Mouse (Mus musculus) lung, postnatal 4 days (tissue): Measurements from ENCODE around the gene Cntnap4.
"Not testable (repeated sequence)": the region's sequence is repeated elsewhere in the genome, so short reads cannot be mapped to it uniquely, and the experiment has no call there.

Experiments
- DNase-seq, 2 experiments: peaks; one replicate each; pipeline ENCODE4 v3.0.0; 2021

Cntnap4 gene

GRCm38 (mm10) chr8:112730583-112731432, 161.0 kb downstream of the Cntnap4 start:
- no peak for DNase-seq

GRCm38 (mm10) chr8:112735575-112735974, 165.7 kb downstream of the Cntnap4 start:
- DNase-seq, result peak; percentile 4 to 41

GRCm38 (mm10) chr8:112743331-112743730, 173.5 kb downstream of the Cntnap4 start:
- DNase-seq, result no peak

- DNase-seq, result no peak
These were observed 177.5 kb downstream of the Cntnap4 start for GRCm38 (mm10) chr8:112747296-112747695.

GRCm38 (mm10) chr8:112755171-112755570, 185.3 kb downstream of the Cntnap4 start:
- no peak for DNase-seq

- DNase-seq, result no peak
These were observed 233.2 kb downstream of the Cntnap4 start for GRCm38 (mm10) chr8:112803058-112803457.

GRCm38 (mm10) chr8:112809382-112809781, 239.5 kb downstream of the Cntnap4 start:
- no peak for DNase-seq

GRCm38 (mm10) chr8:112841057-112841456, 271.2 kb downstream of the Cntnap4 start:
- no peak for DNase-seq

- not testable (repeated sequence) for DNase-seq
These were observed 279.7 kb downstream of the Cntnap4 start for GRCm38 (mm10) chr8:112849541-112849940.

GRCm38 (mm10) chr8:112906458-112907112, 336.7 kb downstream of the Cntnap4 start:
- DNase-seq, result peak; percentile 16 to 45

GRCm38 (mm10) chr8:112909527-112909926, 339.7 kb downstream of the Cntnap4 start:
- DNase-seq, result no peak

GRCm38 (mm10) chr8:112911422-112911821, 341.6 kb downstream of the Cntnap4 start:
- DNase-seq, result no peak

- DNase-seq, result no peak
These were observed 352.3 kb downstream of the Cntnap4 start for GRCm38 (mm10) chr8:112922151-112922550.

- DNase-seq, result no peak
These were observed 352.9 kb downstream of the Cntnap4 start for GRCm38 (mm10) chr8:112922789-112923188.
